Mouse (Mus musculus): ENCODE results near the gene Satb2.
"Not testable (repeated sequence)": the region's sequence is repeated elsewhere in the genome, so short reads cannot be mapped to it uniquely, and the experiment has no call there.

Satb2 gene

DNA sequence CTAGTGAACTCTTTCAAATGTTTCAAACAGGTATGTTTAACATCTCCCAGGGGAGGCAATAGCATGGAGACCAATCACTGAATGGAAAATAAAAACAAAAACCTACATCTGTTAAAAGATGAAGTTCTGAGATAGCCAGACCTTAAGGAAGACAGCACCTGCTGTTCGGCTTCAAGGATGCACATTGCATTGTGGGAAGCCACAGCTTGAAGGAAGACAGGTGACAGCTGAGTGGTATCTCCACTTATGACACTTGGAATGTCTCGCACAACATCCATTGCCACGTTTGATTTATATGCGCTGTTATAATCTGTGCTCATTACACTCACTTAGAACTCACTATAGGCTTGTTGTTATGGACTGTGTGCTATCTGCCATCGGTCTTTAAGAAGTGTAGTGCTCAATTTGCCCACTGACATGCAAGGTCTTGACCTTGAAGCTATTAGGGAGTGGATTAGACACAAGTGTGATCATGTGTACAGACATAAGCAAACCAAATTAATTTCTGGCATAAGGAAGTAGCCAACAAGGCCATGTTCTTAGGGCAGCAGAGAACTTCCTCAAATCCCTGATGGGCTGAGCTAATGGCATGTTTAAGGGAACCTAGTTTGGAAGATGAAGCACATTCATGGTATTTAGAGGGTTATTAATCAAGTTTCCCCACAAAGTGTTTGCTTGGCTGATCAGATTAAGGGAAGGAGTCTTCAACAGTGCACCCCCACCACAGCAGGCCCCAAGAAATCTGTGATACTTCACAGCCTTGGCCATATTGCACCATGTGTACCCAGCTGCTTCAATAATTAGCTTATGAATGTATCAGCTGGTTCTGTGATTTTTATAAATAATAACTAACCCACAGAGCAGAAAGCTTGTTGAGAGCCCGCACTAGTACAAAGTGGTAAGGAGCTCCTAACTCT is 144.2 kb downstream of the Satb2 start:
- DNase-seq (ENCODE audit: low read depth, low spot score), result no peak

DNA sequence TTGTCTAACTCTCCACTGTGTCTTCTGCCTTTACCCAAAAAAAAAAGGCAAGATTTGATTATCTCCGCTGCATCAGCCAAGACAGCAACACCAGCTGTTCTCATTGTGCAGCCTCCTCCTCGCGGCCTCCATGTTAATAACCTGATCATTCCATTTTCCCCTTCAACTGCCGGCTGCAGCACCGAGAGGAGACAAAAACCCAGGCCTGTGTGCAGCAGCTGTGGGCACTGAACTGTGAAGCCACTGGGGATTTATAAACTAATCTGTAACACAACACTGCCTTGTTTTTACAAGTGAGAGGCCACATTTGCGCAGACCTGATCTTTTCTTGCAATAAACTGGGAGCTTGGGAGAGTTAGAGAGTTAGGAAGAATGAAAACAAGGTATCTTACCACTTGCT is 145.1 kb downstream of the Satb2 start:
- no peak for DNase-seq (ENCODE audit: low read depth, low spot score)

DNA sequence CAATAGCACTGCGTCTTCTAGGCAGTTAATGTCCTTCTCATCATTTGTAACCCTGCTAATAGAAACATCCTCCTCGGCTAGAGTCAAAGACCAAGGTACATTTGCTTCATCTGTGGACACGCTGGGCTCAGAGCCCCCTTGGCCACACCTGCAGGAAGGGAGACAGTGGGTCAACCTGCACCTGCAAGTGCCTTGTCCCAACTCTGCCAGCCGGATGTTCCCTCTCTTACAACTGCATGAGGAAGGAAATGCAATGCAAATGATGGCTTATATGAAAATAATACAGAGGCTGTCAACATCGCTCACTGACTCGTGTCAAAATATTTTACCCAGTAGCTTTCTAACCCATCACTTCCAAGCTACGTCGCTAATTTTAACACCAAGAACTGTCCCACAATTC is 145.7 kb downstream of the Satb2 start:
- no peak for DNase-seq (ENCODE audit: low read depth, low spot score)

DNA sequence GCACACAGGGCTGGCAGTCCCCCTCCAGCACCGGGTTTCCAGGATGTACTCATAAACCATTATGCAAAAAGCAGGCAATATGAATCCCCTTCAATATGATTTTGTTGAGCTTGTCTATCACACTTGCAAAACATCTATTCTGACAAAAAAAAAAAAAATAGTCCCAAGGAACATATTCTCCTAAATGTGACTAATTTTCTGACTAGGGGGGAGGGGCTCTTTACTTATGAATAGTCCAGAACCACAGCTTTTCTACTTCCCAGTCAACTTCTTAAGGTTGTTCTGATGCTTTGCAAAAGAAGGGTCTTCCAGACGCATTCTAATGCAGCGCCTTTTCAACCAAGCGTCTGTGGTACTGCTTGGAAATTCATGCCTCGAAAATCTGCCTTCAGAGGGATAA is 155.7 kb downstream of the Satb2 start:
- no peak for DNase-seq (ENCODE audit: low read depth, low spot score)

DNA sequence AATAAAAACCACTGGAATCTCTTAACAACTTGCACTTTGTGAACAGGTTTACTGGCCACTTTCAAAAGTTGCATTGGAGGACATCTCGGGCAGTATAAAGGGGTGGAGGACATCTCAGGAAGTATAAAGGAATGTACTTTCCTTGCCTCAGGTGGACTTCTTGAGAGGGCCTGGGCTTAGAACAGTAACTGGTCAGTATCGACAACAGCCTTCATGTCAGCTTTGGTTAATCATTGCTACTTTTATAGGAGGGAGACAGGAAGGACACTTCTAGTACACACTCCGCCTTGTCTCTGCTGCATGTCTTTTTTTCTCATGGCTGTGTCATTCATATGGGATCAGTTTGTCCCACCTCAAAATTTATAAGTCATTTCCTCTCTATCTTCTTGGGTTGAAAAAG is 156.4 kb downstream of the Satb2 start:
- no peak for DNase-seq (ENCODE audit: low read depth, low spot score)

DNA sequence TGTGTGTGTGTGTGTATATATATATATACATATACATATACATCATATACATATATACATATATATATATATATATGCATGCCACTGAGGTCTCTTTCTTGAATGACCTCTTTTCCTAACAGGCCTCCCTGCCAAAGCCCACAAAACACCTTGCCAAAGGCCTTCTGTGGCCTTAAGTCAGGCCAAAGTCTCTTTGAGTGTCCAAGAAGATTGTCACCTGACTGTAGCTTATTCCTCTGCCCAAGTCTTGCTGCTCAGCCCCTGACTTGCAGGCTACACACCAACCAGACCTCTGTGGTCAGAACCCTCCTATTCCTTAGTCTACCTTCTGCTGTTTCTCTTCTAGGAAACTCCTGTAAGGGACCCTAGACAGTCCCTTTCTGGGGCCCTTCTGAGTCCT is 164.9 kb downstream of the Satb2 start:
- DNase-seq (ENCODE audit: low read depth, low spot score), result no peak

DNA sequence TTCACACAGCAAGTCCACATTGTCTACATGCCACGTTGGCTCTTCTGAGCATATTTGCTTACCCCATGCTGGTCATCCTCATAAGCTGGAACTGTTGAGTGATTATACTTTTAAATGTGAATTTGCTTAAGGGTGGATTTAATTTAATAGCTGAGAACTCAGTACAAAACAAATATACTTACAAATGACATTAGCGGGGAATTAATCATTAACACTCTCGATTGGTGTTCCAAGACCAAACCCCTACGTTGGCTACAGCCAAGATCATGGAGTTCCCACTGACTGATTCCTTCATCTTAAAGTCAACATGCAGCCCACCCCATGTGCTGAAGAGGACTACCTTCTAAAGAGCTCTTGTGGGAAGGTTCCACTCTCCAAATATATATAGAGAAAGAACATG is 165.5 kb downstream of the Satb2 start:
- no peak for DNase-seq (ENCODE audit: low read depth, low spot score)

DNA sequence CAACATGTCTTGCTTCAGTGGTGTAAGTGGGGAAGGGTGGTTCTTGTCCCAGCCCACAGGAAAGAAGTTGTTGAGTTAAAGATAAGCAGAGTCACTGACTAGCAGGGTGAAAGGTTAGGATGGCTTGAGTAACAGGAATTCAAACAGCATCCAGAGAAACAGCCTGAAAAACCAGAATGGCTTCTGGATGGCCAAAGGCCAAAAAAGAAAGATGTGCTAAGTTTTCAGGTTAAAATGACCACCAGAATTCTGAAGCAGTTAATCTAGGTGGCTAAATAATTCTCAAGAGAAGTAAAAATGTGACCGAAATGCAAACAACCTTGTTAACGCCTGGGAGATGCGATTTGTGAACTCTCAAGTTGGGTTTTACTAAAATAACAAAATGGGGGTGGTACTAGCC is 167.0 kb downstream of the Satb2 start:
- no peak for DNase-seq (ENCODE audit: low read depth, low spot score)

DNA sequence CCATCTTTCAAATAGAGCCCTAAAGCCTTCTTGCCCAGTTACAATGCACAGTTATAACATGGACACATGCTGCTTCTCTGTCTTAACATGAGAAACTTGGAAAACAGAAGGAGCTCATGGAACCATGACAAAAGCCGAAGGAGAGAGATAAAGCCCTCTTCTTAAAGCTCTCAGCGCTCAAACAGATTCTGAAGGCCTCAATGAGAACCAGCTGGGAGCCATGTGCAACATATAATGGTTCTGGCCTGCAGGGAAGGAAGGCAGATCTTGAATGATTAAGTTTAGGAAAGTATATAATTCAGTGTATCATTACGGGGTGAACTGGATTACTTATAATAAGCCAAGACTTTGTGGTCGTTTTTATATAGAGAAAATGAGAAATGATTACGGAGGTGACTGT is 172.4 kb downstream of the Satb2 start:
- no peak for DNase-seq (ENCODE audit: low read depth, low spot score)

DNA sequence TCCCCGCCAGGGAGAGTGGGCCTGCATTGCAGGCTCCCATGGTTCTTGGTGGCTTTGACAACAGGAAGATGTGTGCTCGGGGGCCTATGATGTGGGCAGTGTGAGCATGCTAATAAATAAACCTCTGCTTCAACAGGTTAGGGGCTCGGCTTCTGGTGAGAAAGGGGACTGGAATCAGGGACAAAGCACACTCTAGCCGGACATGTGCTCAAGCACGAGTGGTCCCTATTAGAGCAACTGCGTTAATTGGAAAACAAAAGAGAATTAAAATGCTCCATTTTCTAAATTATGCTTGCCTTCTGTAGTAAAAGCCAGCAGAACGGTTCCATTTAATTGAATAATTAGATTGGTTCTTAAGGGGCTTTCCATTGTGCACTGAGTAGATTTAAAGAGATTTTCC is 177.8 kb downstream of the Satb2 start:
- no peak for DNase-seq (ENCODE audit: low read depth, low spot score)

DNA sequence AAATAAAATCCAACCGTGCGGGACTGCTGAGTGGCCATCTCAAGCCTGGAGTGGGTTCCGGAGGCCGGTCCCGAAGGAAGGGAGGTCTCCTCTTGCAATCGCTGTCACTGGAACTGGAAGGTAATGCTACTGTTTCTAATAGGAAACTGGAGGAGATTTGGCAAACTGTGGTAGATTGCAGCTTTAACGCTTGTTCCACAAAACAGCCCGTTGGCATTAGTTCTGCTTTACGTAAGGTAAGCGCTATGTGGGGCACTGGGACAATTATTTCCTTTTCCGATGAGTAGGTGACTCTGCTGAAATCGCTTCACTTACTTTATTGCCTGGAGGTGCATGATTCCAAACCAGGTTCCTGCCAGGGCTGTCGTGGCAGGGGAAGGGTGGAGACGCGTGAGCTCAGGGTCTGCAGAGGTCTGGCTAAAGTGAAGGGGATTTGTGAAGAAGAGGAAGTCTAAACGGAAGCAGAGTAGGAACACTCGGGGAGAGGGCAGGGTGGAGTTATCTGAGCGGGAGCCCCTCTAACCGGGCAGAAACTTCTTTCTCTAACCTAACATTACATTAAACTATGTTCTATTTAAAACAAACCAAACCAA is 183.3 kb downstream of the Satb2 start:
- DNase-seq (ENCODE audit: low read depth, low spot score), result no peak

DNA sequence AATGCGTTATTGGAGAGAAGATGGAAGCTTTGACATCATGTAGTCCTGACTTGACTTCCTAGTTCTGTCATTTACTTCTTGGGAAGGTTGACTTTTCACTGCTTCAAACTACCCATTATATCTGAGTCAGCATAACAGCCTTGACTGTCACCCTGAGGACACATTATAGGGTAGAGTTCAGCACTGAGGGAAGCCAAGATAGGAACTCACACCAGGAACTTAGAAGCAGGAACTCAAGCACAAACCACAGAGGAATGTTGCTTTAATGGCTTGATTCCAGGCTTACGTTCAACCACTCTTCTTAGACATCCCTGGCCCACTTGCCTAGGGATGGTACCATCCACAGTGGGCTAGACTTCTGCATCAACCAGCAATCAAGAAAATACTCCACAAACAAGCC is 188.8 kb downstream of the Satb2 start:
- no peak for DNase-seq (ENCODE audit: low read depth, low spot score)

DNA sequence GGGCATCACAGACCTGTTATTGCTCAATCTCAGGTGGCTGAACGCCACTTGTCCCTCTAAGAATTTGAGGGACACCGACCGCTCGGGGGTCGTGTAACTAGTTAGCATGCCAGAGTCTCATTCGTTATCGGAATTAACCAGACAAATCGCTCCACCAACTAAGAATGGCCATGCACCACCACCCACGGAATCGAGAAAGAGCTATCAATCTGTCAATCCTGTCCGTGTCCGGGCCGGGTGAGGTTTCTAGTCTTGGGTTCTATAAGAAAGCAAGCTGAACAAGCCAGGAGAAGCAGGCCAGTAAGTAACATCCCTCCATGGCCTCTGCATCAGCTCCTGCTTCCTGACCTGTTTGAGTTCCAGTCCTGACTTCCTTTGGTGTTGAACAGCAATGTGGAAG is 196.3 kb downstream of the Satb2 start:
- not testable (repeated sequence) for DNase-seq (ENCODE audit: low read depth, low spot score)

DNA sequence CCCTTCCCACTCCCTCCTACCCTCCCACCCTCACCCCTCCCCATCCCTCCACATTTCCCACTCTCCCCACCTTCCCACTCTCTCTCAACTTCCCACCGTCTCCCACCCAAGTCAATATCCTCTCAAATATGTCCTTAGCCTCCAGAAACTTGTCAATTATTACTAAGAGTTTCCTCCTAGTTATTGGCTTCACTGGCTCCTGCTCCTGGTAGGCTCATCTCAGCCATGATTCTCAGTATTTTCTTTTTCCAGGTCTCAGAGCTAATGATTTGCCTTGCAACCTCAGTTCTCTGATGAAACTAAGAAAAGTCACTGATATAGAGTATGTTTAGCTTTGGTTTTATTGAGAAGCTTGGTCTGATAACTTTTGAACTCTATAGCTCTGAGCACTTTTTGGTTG is 214.2 kb downstream of the Satb2 start:
- no peak for DNase-seq (ENCODE audit: low read depth, low spot score)

DNA sequence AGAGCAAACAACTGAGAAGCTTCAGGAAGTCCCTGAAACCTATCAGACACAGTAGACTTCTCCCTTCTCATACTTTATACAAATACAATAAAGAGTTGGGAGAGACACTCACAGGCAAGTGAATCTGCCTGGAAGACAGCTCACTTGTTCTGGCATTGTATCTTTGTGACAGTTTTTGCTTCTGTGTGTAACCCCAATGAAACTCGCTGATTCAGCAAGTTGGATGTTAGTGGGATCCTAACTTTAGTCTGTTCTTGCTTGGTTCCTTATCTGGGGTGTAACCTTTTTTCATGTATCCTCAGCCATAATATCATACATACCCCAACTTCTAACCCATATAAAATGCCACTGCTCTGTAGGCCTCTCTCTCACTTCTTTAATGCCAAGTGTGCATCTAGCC is 216.9 kb downstream of the Satb2 start:
- DNase-seq (ENCODE audit: low read depth, low spot score), result no peak

DNA sequence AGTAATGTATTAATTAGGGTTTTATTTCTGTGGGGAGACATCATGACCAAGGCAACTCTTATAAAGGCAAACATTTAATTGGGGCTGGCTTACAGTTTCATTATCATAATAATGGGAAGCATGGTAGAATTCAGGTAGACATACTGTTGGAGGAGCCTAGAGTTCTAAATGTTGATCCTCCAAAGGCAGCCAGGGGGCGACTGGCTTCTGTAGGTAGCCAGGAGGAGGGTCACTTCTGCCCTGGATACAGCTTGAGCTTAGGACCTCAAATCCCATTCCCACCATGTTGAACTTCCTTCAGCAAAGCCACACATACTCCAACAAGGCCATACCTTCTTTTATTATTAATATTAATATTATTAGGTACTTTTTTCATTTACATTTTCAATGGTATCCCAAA is 225.2 kb downstream of the Satb2 start:
- no peak for DNase-seq (ENCODE audit: low read depth, low spot score)

DNA sequence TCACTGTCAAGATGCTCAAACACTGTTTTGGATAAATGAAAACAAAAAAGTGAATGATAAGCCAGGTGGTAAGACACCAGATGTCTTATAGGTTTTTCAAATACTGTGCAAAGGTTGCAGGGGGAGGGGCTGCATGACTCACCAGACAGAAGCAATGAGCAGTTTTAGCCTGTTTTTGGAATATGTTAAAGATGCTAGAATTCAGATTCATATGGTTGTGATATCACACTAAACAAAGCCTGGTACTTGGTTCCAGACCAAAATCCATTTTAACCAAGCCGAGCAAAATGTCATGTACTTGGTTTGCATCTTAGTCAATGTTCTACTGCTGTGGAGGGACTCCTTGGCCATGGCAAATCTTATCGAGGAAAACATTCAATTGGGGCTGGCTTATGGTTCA is 227.8 kb downstream of the Satb2 start:
- DNase-seq (ENCODE audit: low read depth, low spot score), result no peak

DNA sequence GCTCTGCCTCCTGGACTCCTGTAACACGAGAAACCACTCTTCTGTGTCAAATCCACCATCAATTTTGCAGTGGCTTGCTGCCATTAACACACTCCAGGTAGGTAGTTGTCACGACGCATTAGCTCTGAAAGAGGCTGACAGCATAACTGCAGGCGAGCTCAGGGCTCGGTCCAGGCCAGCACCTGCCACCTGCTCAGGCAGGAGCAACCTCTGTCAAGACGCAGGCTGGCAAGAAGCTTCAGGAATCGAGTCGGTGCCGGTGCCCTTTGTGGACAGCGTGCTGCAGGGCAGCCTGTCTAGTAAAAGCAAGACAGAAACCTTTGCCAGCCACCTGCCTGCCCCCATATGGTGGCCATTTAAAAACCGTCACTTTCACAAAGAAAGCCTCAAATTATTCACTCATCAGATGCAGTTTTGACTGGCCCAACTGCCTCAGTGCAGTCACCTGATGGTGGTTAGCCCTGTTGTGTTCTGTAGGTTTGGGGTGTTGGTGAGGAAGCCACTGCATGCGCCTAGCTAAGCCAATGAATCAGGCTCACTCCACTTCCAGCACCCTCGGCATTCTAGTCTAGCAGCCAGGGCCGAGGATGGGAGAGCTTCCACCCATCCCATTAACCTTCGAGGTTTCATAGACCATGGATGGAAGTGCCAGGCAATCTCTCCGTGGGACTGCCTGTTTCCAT is 228.7 kb downstream of the Satb2 start:
- no peak for DNase-seq (ENCODE audit: low read depth, low spot score)

DNA sequence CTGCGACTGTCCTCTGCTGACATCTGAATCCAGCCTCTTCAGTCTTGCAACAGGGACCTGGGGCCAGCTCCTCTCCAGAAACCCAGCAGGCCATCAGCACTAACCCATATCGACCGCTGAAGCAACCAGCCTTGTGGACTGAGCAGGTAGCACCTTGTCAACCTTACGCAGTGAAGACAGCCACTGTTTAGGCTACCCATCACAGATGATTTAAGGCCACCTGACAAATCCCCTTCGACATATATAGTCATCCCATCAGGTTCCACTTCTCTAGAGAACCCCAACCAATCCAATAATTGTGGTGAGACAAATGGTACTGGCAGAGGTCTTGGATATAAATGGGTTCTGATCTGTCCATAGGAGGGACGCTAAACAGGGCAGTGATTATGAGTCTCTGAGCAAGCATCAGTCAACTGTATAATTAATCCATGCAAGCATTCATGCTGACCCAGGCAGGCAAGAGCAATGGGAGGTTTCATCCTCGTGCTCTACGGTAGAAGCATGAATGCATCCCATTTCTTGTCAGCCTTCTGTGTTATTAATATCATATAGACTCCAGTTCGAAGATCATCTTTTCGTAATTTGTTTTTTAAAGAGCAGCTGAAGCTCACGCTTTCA is 229.5 kb downstream of the Satb2 start:
- no peak for DNase-seq (ENCODE audit: low read depth, low spot score)
